ENCODE assay signal across 9 mouse cellular contexts in genomic region chr7:44999753-45000152, GRCm38 (mm10). TPM values are rescaled to one million over a fixed set of nuclear protein-coding genes. Genes with fewer than 3 reads are reported as not detected.
DNase-seq lines count a peak whose midpoint lies in the region; ATAC-seq lines count a peak whose summit lies in the region.
"Had no signal": no experiment of that assay in that cellular context is flagged by ENCODE, and none has a peak within 500 bp of the region (broad histone marks: within the 10 kb centered on the region; RNA-seq: fewer than 3 reads in every experiment).

No protein-coding gene starts in this region.

- 73% methylated on average over 11 of the region's 11 CpGs for WGBS in embryonic facial prominence, embryonic 14.5 days
- 71% methylated on average over 11 of the region's 11 CpGs for WGBS in intestine, embryonic 16.5 days

- peaks cover 11% of the 10 kb centered on the region for H3K4me1 ChIP-seq in embryonic facial prominence, embryonic 14.5 days (ENCODE audit: control insufficient read depth, insufficient read depth, low read length)
- peaks cover 34% of the 10 kb centered on the region for H3K4me1 ChIP-seq in intestine, embryonic 16.5 days (ENCODE audit: control insufficient read depth, insufficient read depth, low read length)

- no peaks in the 10 kb centered on the region for H3K27me3 ChIP-seq in embryonic facial prominence, embryonic 14.5 days (replicated peaks; ENCODE audit: control insufficient read depth, insufficient read depth, low read length)
- H3K27me3 ChIP-seq in intestine, embryonic 16.5 days (replicated peaks; ENCODE audit: control insufficient read depth, insufficient read depth, low read length), result no peaks in the 10 kb centered on the region

- no peak for ATAC-seq in embryonic facial prominence, embryonic 14.5 days (ENCODE audit: low read depth)
- ATAC-seq in intestine, embryonic 16.5 days, result no peak

- no peak overlapping the region for H3K27ac ChIP-seq in embryonic facial prominence, embryonic 14.5 days (replicated peaks; ENCODE audit: low read depth, low read length)
- 0 out of 2 replicates have a peak overlapping the region, but pooled peaks have one; percentile 19 for H3K27ac ChIP-seq in intestine, embryonic 16.5 days (ENCODE audit: low read length)

- peaks cover 67% of the 10 kb centered on the region for H3K36me3 ChIP-seq in embryonic facial prominence, embryonic 14.5 days (ENCODE audit: control insufficient read depth, insufficient read depth, low read length)
- peaks cover 39% of the 10 kb centered on the region for H3K36me3 ChIP-seq in intestine, embryonic 16.5 days (ENCODE audit: control insufficient read depth, insufficient read depth, low read length)

- intact Hi-C loops in left cerebral cortex, postnatal 14 days (cut with DNase I), result no loop called here

- H3K4me2 ChIP-seq in embryonic facial prominence, embryonic 14.5 days (ENCODE audit: low read depth, low read length), result peak overlapping the region; percentile 95
- H3K4me2 ChIP-seq in intestine, embryonic 16.5 days (ENCODE audit: low read depth, low read length), result no peak overlapping the region

- H3K9ac ChIP-seq in embryonic facial prominence, embryonic 14.5 days (ENCODE audit: low read depth, low read length), result peak overlapping the region; percentile 39; the same call in 1 of the 2 replicates
- H3K9ac ChIP-seq in intestine, embryonic 16.5 days (ENCODE audit: low read depth, low read length), result peak overlapping the region; percentile 22; the same call in 1 of the 2 replicates

- H3K9me3 ChIP-seq in embryonic facial prominence, embryonic 14.5 days (ENCODE audit: control insufficient read depth, low read length), result no peaks in the 10 kb centered on the region
- no peaks in the 10 kb centered on the region for H3K9me3 ChIP-seq in intestine, embryonic 16.5 days (ENCODE audit: control insufficient read depth, low read length)

- peak; percentile 60 for DNase-seq in kidney, adult 9 months
- DNase-seq in kidney, postnatal 10 days, result no peak
- DNase-seq in embryonic facial prominence, embryonic 14.5 days (ENCODE audit: low spot score), result no peak
- peak; percentile 43 for DNase-seq in lung, postnatal 36 days
- no peak for DNase-seq in T-cell, adult 2 months (ENCODE audit: low spot score)
- no peak for DNase-seq in left cerebral cortex, postnatal 14 days (ENCODE audit: low spot score in 2 of 2)
- DNase-seq in layer of hippocampus, postnatal 25 days (ENCODE audit: extremely low spot score in 1 of 2, low spot score in 1 of 2), result no peak
- DNase-seq: cerebellum, adult 18-20 months had no signal

- no peak overlapping the region for H3K4me3 ChIP-seq in embryonic facial prominence, embryonic 14.5 days (ENCODE audit: low read depth, low read length)
- no peak overlapping the region for H3K4me3 ChIP-seq in intestine, embryonic 16.5 days (ENCODE audit: low read length)

RNA-seq across cellular contexts. Expression of gene Bcl2l12, which starts 1.2 kb away (rescaled TPM):
- polyA plus RNA-seq in embryonic facial prominence, embryonic 14.5 days (2014; fragmentation: Nextera tagmentation; extraction: Ambion mirVana), result 43.2 and 48.6 TPM in 2 replicates
- 33.0 and 36.9 TPM in 2 replicates for polyA plus RNA-seq in intestine, embryonic 16.5 days (2015; fragmentation: Nextera tagmentation; extraction: Ambion mirVana)
- 1 to 10 TPM; 2.7 to 3.3 TPM for total RNA-seq in left cerebral cortex, postnatal 14 days (2021)
- 1 to 10 TPM; 1.9 to 3.4 TPM for total RNA-seq in layer of hippocampus, postnatal 25 days (2021)

RNA-seq across cellular contexts. Expression of gene Irf3, which starts 2.3 kb away (rescaled TPM):
- 77.7 and 84.6 TPM in 2 replicates for polyA plus RNA-seq in embryonic facial prominence, embryonic 14.5 days (2014; fragmentation: Nextera tagmentation; extraction: Ambion mirVana)
- 96.1 and 115 TPM in 2 replicates for polyA plus RNA-seq in intestine, embryonic 16.5 days (2015; fragmentation: Nextera tagmentation; extraction: Ambion mirVana)
- total RNA-seq in left cerebral cortex, postnatal 14 days (2021), result 10 to 100 TPM; 26.7 to 30.4 TPM
- total RNA-seq in layer of hippocampus, postnatal 25 days (2021), result 10 to 100 TPM; 39.5 to 40.1 TPM

RNA-seq across cellular contexts. Expression of gene Prmt1, which starts 13.4 kb away (rescaled TPM):
- 173 and 178 TPM in 2 replicates for polyA plus RNA-seq in embryonic facial prominence, embryonic 14.5 days (2014; fragmentation: Nextera tagmentation; extraction: Ambion mirVana)
- polyA plus RNA-seq in intestine, embryonic 16.5 days (2015; fragmentation: Nextera tagmentation; extraction: Ambion mirVana), result 363 and 439 TPM in 2 replicates
- 100 to 1,000 TPM; 166 to 183 TPM for total RNA-seq in left cerebral cortex, postnatal 14 days (2021)
- total RNA-seq in layer of hippocampus, postnatal 25 days (2021), result 100 to 1,000 TPM; 161 to 174 TPM

RNA-seq across cellular contexts. Expression of gene Scaf1, which starts 16.4 kb away (rescaled TPM):
- 43.7 and 47.5 TPM in 2 replicates for polyA plus RNA-seq in embryonic facial prominence, embryonic 14.5 days (2014; fragmentation: Nextera tagmentation; extraction: Ambion mirVana)
- 20.1 and 23.2 TPM in 2 replicates for polyA plus RNA-seq in intestine, embryonic 16.5 days (2015; fragmentation: Nextera tagmentation; extraction: Ambion mirVana)
- total RNA-seq in left cerebral cortex, postnatal 14 days (2021), result 100 to 1,000 TPM; 153 to 162 TPM
- 100 to 1,000 TPM; 151 to 156 TPM for total RNA-seq in layer of hippocampus, postnatal 25 days (2021)

RNA-seq across cellular contexts. Expression of gene Rras, which starts 18.0 kb away (rescaled TPM):
- 50.5 and 52.3 TPM in 2 replicates for polyA plus RNA-seq in embryonic facial prominence, embryonic 14.5 days (2014; fragmentation: Nextera tagmentation; extraction: Ambion mirVana)
- 61.4 and 62.6 TPM in 2 replicates for polyA plus RNA-seq in intestine, embryonic 16.5 days (2015; fragmentation: Nextera tagmentation; extraction: Ambion mirVana)
- 10 to 100 TPM; 11.4 to 13.0 TPM for total RNA-seq in left cerebral cortex, postnatal 14 days (2021)
- total RNA-seq in layer of hippocampus, postnatal 25 days (2021), result 10 to 100 TPM; 11.7 to 12.3 TPM

Comparison
In these comparisons a context has a peak if more than half of its experiments do, and no peak if none do; other contexts are left out.
1. DNase-seq: peak in kidney, adult 9 months (single experiment) and lung, postnatal 36 days (single experiment); none in kidney, postnatal 10 days (single experiment), embryonic facial prominence, embryonic 14.5 days (single experiment), T-cell, adult 2 months (single experiment), left cerebral cortex, postnatal 14 days (0 of 2) and layer of hippocampus, postnatal 25 days (0 of 2).